Mouse (Mus musculus) olfactory bulb, adult 2 months (tissue): ENCODE measurements around the gene Tubb2a.

Experiments used
- CTCF ChIP-seq: fragments of 200-500 bp; IDR thresholded peaks from 2 replicates; pipeline ENCODE4 v1.5.1; 2012; ENCODE audit warnings: low read depth, mild to moderate bottlenecking, low read length, moderate library complexity; ENCODE audit not compliant: insufficient read depth
- POLR2A ChIP-seq: fragments of 200-500 bp; IDR thresholded peaks from 2 replicates; pipeline ENCODE4 v1.6.1; 2012; ENCODE audit warnings: mild to moderate bottlenecking, low read depth, low read length, moderate library complexity; ENCODE audit not compliant: insufficient read depth

DNA sequence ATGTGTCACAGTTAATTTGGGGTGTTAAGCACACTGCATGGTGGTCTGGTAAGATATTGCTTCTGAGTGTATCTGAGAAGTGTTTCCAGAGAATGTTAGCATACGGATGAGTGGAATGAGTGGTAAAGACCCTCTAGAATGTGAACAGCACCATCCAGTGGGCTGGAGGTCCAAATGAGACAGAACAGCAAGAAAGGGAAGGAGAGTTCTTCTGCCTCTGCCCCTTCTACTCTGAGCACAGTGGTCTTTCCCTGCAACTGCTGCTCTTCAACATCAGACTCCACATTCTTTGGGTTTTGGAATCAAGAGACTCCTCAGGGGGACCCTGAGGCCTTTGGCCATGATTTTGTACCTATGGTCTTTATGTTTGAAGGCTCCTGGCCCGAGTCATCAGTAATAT, 28.4 kb upstream of the Tubb2a start:
- TF ChIP-seq POLR2A (no peak), CTCF (no peak)
